Mouse (Mus musculus) liver, adult 2 months (tissue): ENCODE measurements around the gene Mpp6.

Experiments used
- CTCF ChIP-seq: fragments of 200-500 bp; IDR thresholded peaks from 2 replicates; pipeline ENCODE4 v1.5.1; 2011; ENCODE audit warnings: low read depth, low read length, control low read depth
- POLR2A ChIP-seq: fragments of 200-500 bp; IDR thresholded peaks from 2 replicates; pipeline ENCODE4 v1.6.1; 2011; ENCODE audit warnings: low read length, control low read depth; ENCODE audit not compliant: insufficient read depth; ENCODE audit errors: extremely low read depth

GRCm38 (mm10) chr6:50215986-50216385, 105.9 kb downstream of the Mpp6 start:
- TF ChIP-seq CTCF, result no peak
- no peak for TF ChIP-seq POLR2A
